Mouse (Mus musculus) heart, embryonic 12.5 days (tissue): Measurements from ENCODE around the gene Rab40b. TPM values are rescaled to one million over a fixed set of nuclear protein-coding genes. Genes with fewer than 3 reads are reported as not detected.
"Not testable (repeated sequence)": the region's sequence is repeated elsewhere in the genome, so short reads cannot be mapped to it uniquely, and the experiment has no call there.

Source experiments
- ATAC-seq: fragments of 200-750 bp; cut with Nextera tagmentation; 2 replicates; pipeline ENCODE4 v1.8.0; 2017; ENCODE audit warnings: moderate TSS enrichment, moderate library complexity; ENCODE audit not compliant: insufficient number of reproducible peaks, low FRiP score
- H3K27ac ChIP-seq: fragments of 300-500 bp; sonication (generic); 2 replicates; pipeline ENCODE4 v1.5.1; 2016; ENCODE audit warnings: mild to moderate bottlenecking, moderate library complexity; ENCODE audit not compliant: poor library complexity, severe bottlenecking
- H3K27me3 ChIP-seq: fragments of 300-500 bp; sonication (generic); replicated peaks from 2 replicates; pipeline ENCODE4 v1.6.1; 2016; ENCODE audit warnings: mild to moderate bottlenecking, moderate library complexity
- H3K36me3 ChIP-seq: fragments of 300-500 bp; sonication (generic); 2 replicates; pipeline ENCODE4 v1.6.1; 2016; ENCODE audit warnings: mild to moderate bottlenecking, moderate library complexity
- H3K4me1 ChIP-seq: fragments of 300-500 bp; sonication (generic); replicated peaks from 2 replicates; pipeline ENCODE4 v1.6.1; 2016; ENCODE audit warnings: mild to moderate bottlenecking
- H3K4me2 ChIP-seq: fragments of 300-500 bp; sonication (generic); 2 replicates; pipeline ENCODE4 v1.6.1; 2016; ENCODE audit warnings: mild to moderate bottlenecking, moderate library complexity
- H3K4me3 ChIP-seq: fragments of 300-500 bp; sonication (generic); 2 replicates; pipeline ENCODE4 v1.5.1; 2016; ENCODE audit warnings: mild to moderate bottlenecking
- H3K9ac ChIP-seq: fragments of 300-500 bp; sonication (generic); 2 replicates; pipeline ENCODE4 v1.6.1; 2016; ENCODE audit warnings: mild to moderate bottlenecking, moderate library complexity
- H3K9me3 ChIP-seq: fragments of 300-500 bp; sonication (generic); replicated peaks from 2 replicates; pipeline ENCODE4 v1.6.1; 2016; ENCODE audit warnings: mild to moderate bottlenecking, moderate library complexity
- WGBS: fragments of 180-500 bp; shearing (Covaris S2); methylation state at CpG from one replicate; pipeline ENCODE4 v1.1.7; 2016; 5-methylcytosine and 5-hydroxymethylcytosine counted together
- microRNA-seq: library from miRNA; unstranded; fragments of <30 nt; microRNA quantifications from one replicate; pipeline ENCODE4, GENCODE M21; 2017
- polyA plus RNA-seq: library from polyadenylated mRNA; unstranded; fragments of >200 nt; fragmentation: Nextera tagmentation; extraction: Ambion mirVana; gene quantifications from 2 replicates; pipeline ENCODE4 v1.2.1, GENCODE M21; 2016

The Rab40b gene
- polyA plus RNA-seq, 1 experiment from 2014 or later = 3.8 TPM

- H3K27me3 ChIP-seq = no peaks in the 10 kb centered on the region
Observed at GRCm38 (mm10) chr11:121328619-121329018, 59.4 kb downstream of the Rab40b start.

GRCm38 (mm10) chr11:121328206-121328605 is 59.8 kb downstream of the Rab40b start:
- no peaks in the 10 kb centered on the region for H3K4me1 ChIP-seq
- no peaks in the 10 kb centered on the region for H3K9me3 ChIP-seq
- H3K36me3 ChIP-seq = peaks cover 72% of the 10 kb centered on the region
- H3K4me2 ChIP-seq = no peak overlapping the region
- H3K27ac ChIP-seq = no peak overlapping the region
- WGBS = 96% methylated on average over 9 of the region's 9 CpGs
- no peak for ATAC-seq
- H3K4me3 ChIP-seq = no peak overlapping the region
- no peak overlapping the region for H3K9ac ChIP-seq
- no peaks in the 10 kb centered on the region for H3K27me3 ChIP-seq

More at GRCm38 (mm10) chr11:121328619-121329018, 59.4 kb downstream of the Rab40b start:
- Histone ChIP-seq H3K4me1 (no peaks in the 10 kb centered on the region), H3K4me2 (no peak overlapping the region), H3K27ac (no peak overlapping the region), H3K4me3 (no peak overlapping the region), H3K36me3 (peaks cover 74% of the 10 kb centered on the region), H3K9me3 (no peaks in the 10 kb centered on the region), H3K9ac (no peak overlapping the region)
- ATAC-seq = no peak

- Histone ChIP-seq H3K9ac (no peak overlapping the region), H3K4me2 (no peak overlapping the region), H3K4me3 (no peak overlapping the region), H3K27ac (no peak overlapping the region), H3K9me3 (0 out of 2 replicates have a peak, but pooled peaks cover 3% of the 10 kb centered on the region), H3K4me1 (no peaks in the 10 kb centered on the region), H3K36me3 (peaks cover 58% of the 10 kb centered on the region), H3K27me3 (no peaks in the 10 kb centered on the region)
- no peak for ATAC-seq
- WGBS = 93% methylated on average over 5 of the region's 5 CpGs
Observed at GRCm38 (mm10) chr11:121326681-121327080, 61.4 kb downstream of the Rab40b start.

GRCm38 (mm10) chr11:121326034-121326433 is 62.0 kb downstream of the Rab40b start:
- Histone ChIP-seq H3K4me3 (no peak overlapping the region), H3K9ac (no peak overlapping the region), H3K27ac (no peak overlapping the region), H3K4me1 (no peaks in the 10 kb centered on the region), H3K4me2 (no peak overlapping the region), H3K27me3 (no peaks in the 10 kb centered on the region), H3K9me3 (peaks cover 7% of the 10 kb centered on the region; the same call in 1 of the 2 replicates), H3K36me3 (peaks cover 56% of the 10 kb centered on the region)
- 68% methylated on average over 1 of the region's 1 CpGs for WGBS
- no peak for ATAC-seq

GRCm38 (mm10) chr11:121307712-121308111 is 80.3 kb downstream of the Rab40b start:
- H3K4me3 ChIP-seq, H3K27me3 ChIP-seq, H3K4me2 ChIP-seq, H3K9ac ChIP-seq, H3K4me1 ChIP-seq, H3K27ac ChIP-seq, ATAC-seq: not testable (repeated sequence)
- 93% methylated on average over 6 of the region's 6 CpGs for WGBS
- peaks cover 78% of the 10 kb centered on the region for H3K36me3 ChIP-seq
- H3K9me3 ChIP-seq = peaks cover 11% of the 10 kb centered on the region

- Histone ChIP-seq H3K9me3 (peaks cover 11% of the 10 kb centered on the region), H3K4me3 (no peak overlapping the region), H3K9ac (no peak overlapping the region), H3K27ac (no peak overlapping the region), H3K4me2 (no peak overlapping the region), H3K4me1 (no peaks in the 10 kb centered on the region), H3K36me3 (peaks cover 89% of the 10 kb centered on the region), H3K27me3 (no peaks in the 10 kb centered on the region)
- ATAC-seq = no peak
- 92% methylated on average over 8 of the region's 8 CpGs for WGBS
Observed at GRCm38 (mm10) chr11:121306608-121307007, 81.4 kb downstream of the Rab40b start.

Small RNA genes lying within 50 kb of the gene (microRNA-seq; reads per million reads assigned to microRNA genes)
- gene Mir7236 = not detected

Other genes with a start within 250 kb of the Rab40b start
- 0.15 and 0.54 TPM in 2 replicates for gene Tex19.1, start 242.1 kb downstream of the Rab40b start, polyA plus RNA-seq
- gene Uts2r, start 228.0 kb downstream of the Rab40b start, polyA plus RNA-seq = not detected in 2 replicates
- gene Hexdc, start 183.8 kb downstream of the Rab40b start, polyA plus RNA-seq = 7.8 and 8.4 TPM in 2 replicates
- 27.2 and 31.8 TPM in 2 replicates for gene Ogfod3, start 183.5 kb downstream of the Rab40b start, polyA plus RNA-seq
- gene Cybc1, start 158.9 kb downstream of the Rab40b start, polyA plus RNA-seq = 22.6 and 23.3 TPM in 2 replicates
- 47.3 and 56.8 TPM in 2 replicates for gene Narf, start 151.0 kb downstream of the Rab40b start, polyA plus RNA-seq
- gene Foxk2, start 128.3 kb downstream of the Rab40b start, polyA plus RNA-seq = 6.0 and 7.1 TPM in 2 replicates
- gene Wdr45b, start 33.8 kb downstream of the Rab40b start, polyA plus RNA-seq = 69.9 and 71.2 TPM in 2 replicates
- 4.1 and 4.3 TPM in 2 replicates for gene Fn3krp, start 33.1 kb upstream of the Rab40b start, polyA plus RNA-seq
- gene Fn3k, start 46.7 kb upstream of the Rab40b start, polyA plus RNA-seq = 6.2 TPM in 2 replicates
- gene Tbcd, start 63.7 kb upstream of the Rab40b start, polyA plus RNA-seq = 24.4 and 26.6 TPM in 2 replicates
- 0.14 and 0.28 TPM in 2 replicates for gene Zfp750, start 131.1 kb upstream of the Rab40b start, polyA plus RNA-seq